Mouse (Mus musculus): ENCODE data around the gene Foxd3. TPM values are rescaled to one million over a fixed set of nuclear protein-coding genes. Genes with fewer than 3 reads are reported as not detected.
"Not testable (repeated sequence)": the region's sequence is repeated elsewhere in the genome, so short reads cannot be mapped to it uniquely, and the experiment has no call there.

Gene Foxd3
- total RNA-seq (2022) = under 1 TPM; 0.34 to 0.69 (median 0.41) TPM

DNA sequence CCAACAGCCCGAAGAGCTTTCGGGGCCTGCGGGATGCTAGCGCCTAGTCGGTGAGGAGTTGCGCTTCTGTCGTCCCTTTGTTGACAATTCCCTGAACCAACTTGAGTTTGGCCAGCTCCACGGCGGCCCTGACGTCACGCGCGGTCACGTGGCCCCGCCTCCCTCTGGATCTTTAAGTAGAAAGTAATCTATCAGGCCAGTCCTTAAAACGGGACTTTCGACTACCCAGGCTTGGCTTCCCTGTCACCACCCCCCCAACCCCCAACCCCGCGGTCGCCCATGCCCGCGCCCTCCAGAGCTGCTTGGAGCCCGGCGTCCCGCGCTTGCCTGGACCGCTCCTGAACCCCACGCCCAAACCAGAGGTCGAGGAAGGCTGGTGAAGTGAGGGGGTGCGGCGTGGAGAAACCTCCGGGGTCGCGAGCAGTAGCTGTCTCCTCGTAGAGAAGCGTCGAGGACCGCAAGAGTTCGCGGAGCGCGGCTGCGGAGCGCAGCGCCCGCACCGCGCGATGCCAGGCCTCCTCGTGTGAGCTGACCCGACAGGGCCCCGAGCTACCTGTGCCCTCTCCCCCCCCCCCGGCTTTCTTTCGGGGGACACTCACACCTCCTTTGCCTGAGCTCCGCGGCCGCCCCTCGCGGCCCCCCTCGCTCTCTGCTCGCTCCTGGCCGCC, at the start of gene Foxd3:
Gene Foxd3 (plus strand): TSS at position 363 of the 668 bp plus-strand sequence.
- DNase-seq (ENCODE audit: low spot score) = no peak

DNA sequence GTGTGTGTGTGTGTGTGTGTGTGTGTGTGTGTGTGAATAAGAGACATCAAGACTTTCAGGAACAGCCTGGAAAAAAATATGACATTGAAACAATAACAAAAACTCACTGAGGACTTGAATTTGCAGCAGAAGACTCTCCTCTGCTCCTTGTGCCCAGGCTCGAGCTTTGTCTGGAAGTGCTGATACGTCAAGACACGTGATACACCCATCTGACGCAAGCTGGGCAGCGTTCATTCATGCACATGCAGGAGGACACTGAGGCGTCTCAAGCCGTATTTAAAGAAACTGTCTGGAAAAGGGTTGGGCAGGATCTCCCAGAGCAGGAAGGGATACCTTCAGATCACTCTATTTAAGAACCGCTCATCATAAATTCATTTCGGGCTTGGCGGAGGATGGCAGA, 43.9 kb upstream of the Foxd3 start:
- DNase-seq (ENCODE audit: low spot score) = no peak

DNA sequence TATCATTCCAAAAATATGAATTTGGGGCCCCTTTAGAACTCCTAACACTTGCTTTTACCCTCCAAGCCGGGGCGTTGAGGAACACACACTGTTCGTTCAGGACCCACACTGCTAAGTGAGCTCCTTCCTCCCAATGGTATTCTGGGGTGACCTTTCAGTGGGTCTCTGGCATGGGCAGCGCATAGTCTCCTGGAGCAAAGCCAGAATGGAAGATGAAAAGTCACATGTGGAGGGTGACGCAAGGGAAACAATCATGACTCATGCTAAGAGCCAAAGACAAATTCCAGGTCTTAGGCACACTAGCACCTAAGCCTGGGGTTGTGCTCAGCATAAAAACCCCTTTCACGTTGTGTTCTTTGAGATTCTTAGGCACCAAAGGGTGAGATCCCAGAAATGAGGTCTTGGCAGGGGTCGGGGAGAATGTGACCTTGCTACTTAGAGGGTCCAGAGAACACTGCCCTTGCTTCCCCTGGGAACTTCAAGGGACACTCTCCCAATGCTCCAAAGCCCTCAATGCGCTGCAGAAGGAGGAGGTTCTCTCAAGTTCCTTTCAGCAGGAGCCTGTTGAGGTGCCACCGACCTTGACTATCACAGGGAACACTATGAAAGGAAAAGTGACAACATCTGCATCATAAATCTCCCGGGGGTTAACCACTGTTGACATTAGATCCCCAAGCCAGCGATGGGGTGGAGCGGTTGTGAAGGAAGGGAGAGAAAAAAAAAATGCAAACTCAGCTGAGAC, 43.3 kb upstream of the Foxd3 start:
- DNase-seq (ENCODE audit: low spot score) = no peak

DNA sequence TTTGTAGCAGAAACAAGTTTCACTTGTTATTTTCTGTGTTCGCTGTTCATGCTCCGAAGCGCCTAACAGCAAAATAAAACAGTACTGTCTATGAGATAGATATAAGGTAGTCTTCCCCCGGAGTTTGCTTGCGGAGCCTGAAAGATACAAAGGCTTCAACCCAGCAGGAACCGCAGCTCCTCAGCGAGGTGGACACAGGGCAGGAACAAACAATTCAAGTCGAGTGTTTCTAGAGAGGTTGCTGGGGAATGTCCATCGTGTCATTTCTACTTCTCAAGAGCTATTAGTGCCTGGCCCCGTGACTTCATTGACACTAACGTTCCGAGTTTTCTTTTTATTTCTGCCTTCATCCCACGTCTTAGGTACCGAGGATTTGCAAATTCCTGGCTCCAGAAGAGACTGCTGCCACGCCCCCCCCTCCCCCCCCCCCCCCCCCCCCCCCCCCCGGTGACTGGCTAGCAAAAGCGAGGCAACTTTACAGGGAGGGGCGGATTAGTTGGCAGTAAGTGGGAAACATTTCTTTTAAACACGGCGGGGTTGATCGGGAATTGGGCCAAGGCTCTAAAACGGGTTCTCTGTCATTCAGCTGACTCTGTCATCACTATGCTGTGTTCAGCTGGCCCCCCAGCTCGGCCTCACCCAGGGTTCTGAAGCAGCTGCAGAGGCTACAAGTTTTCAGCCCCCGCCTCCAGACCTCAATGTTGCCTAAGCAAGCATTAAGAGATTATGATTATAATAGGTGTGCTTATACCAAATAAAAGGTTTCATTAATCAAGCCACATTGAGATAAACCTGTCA, 29.9 kb upstream of the Foxd3 start:
- DNase-seq (ENCODE audit: low spot score) = no peak

DNA sequence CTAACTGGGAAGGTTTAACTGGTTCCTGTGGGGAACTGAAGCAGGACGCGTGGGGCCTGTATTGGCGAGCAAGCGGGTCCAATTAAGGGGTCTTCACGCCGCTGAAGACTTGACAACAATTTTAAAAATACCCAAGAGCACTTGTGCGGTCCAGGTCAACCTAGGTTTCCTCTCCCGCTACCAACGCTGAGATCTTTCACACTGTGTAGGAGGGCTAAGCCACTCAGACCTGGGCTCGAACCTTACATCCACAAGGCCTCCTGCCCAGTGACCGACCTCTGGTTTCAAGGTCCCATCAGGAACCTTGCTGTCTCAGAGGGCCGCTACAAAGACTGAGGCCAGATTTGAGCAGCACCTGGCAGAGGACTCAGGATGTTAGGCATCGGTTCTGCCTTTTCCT, 29.0 kb upstream of the Foxd3 start:
- no peak for DNase-seq (ENCODE audit: low spot score)

DNA sequence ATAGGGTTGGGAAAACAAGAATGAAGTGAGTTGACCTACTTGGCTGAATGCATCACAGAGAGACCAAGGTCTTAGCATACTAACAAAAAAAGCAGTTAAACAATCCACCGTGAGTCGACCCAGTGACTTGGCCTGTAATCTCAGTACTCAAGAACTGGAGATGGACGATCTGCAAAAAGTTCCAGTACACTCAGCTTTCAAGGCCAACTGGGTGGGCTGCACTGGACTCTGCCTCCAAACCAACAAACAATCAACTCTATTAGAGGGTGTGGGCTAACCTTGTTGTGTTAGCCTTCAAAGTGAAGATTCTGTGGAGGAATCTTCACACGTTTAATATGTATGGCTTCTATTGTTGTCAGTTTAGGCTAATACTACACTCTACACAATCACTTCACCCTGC, 20.1 kb upstream of the Foxd3 start:
- DNase-seq (ENCODE audit: low spot score) = no peak

DNA sequence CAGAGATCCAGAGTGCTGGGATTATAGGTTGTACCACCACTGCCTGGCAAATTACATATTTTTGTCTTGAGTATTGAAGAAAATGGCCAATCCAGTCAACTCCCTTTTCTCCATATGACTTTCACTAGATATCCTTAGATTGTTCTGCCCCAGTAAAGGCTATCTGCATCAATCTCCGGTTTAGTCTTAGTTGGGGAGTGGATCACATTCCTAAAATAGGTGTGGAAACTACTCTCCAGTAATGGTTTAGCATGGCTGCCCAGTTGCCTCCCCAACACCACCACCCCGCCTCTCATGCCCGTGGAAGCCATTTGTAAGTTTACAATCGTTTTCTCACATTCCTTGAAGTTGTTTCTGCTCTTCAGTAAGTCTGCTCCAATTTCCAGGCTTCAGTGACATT, 19.4 kb upstream of the Foxd3 start:
- DNase-seq (ENCODE audit: low spot score) = no peak

DNA sequence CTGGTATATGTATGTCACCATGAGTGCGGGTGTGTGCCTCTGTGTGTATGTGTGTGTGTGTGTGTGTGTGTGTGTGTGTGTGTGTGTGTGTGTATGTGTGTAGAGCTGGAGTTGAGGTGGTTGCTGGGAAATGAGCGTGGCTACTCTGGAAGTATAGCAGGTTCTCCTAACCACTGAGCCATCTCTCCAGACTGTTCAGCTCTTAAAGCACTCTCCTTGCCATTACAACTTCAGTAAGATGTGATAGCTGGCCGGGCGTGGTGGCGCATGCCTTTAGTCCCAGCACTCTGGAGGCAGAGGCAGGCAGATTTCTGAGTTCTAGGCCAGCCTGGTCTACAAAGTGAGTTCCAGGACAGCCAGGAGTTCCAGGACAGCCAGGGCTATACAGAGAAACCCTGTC, 15.5 kb upstream of the Foxd3 start:
- not testable (repeated sequence) for DNase-seq (ENCODE audit: low spot score)

DNA sequence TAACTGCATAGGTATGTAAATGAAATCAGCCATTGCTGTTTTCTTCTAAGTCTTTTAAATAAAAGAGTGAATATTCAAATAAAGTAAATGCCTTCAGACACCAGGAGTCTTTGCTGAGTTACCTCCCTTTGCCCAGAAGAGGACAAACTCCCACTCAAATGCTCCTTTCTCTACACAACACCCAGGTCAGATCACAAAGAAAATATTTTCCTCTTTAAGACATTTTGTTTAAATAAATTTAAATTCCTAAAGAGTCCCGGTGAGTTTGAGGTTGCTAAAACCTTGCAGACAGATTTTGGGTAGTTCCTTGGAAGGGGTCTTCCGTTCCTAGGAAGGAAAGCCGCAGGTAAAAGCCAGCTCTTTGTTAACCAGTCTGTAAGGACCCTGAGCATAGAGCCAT, 14.2 kb upstream of the Foxd3 start:
- DNase-seq (ENCODE audit: low spot score) = no peak

DNA sequence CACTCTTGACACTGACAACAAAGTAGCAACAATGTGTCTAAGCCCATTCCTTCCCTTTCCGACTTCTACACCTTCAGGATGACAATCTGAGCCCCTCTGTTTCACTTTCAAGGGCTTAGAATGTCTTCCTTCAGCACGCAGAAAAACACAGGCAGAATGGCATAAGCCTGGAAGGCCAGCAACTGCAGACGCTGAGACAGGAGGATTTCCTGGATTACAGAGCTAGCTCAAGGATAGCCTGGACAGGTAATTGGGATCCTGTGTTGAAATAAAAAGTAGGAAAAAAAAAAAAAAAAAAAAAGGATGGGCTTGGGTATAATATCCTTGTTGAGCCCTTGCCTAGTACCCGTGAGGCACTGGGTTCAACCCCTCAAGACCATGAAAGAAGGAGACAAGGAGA, 10.5 kb upstream of the Foxd3 start:
- no peak for DNase-seq (ENCODE audit: low spot score)

DNA sequence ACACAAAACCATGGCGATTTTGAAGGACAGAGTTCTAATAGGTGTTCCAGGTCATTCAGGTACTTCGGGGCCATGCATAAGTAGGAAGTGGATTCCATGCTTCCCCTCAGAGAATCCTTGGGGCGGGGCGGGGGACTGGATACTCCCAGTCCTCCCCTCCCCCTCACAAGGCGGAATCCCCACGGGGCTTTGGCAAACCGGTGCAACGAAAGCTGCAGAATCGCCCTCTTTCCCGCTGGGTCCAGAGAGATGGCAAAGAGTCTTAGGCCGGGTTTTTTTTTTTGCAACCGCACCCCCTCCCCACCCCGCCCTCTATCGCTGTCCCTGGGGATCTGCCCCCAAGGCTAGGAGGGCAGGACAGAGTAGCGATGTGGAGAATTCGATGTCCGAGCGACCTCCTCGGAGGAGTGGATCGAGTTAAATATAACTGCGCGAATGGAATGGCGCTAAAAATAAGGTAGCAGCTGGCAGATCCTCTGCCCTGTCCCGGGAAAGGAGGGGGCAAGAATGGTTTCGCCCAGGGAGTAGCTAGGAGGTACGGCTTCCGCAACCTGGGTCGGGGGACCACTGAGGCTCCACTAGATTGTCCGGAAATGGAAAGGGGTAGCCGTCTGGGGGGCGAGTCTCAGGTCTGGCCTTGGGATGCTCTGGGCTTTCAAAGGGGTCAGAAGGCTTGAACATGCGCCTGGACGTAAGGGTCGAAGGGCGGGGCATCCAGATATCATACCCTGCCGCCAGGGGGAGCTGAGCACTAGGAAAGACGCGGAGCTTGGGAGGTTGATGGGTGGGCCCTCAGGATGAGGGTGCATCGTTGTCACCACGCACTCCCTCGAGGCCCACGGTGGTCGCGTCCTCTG, 5.8 kb upstream of the Foxd3 start:
- no peak for DNase-seq (ENCODE audit: low spot score)

DNA sequence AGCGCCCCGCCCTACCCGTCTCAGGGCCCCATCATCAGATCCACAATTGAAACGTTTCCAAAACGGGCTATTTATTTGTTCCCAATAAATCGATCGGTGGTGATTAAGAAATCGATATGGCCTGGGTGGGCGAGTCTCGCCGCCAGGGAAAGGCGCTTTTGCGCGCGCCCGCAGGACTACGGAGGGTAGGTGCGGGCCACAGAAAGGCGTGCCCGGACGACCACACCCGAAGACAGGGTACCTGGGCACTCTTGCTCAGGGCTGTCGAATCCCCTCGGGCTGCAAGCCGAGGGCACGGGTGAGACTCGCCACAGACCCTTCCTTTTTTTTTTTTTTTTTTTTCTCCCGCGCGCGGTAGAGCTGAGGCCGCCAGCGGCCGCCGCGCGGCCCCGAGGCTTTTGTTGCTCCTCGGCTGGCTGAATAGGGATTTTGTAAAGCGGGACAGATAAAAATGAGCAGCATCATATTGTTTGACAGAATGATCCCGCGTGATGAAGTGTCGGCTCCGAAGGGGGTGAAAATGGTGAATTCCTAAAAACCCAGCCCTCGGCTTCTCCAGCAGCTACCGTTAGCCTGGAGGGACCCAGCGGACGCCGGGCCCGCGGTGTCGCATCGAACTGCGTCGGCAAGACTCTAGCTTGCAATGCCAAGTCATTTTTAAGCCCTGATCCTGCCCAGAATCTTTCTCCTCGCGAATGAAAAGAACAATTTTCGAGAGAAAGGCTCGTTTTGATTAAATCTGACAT, 5.0 kb upstream of the Foxd3 start:
- no peak for DNase-seq (ENCODE audit: low spot score)

DNA sequence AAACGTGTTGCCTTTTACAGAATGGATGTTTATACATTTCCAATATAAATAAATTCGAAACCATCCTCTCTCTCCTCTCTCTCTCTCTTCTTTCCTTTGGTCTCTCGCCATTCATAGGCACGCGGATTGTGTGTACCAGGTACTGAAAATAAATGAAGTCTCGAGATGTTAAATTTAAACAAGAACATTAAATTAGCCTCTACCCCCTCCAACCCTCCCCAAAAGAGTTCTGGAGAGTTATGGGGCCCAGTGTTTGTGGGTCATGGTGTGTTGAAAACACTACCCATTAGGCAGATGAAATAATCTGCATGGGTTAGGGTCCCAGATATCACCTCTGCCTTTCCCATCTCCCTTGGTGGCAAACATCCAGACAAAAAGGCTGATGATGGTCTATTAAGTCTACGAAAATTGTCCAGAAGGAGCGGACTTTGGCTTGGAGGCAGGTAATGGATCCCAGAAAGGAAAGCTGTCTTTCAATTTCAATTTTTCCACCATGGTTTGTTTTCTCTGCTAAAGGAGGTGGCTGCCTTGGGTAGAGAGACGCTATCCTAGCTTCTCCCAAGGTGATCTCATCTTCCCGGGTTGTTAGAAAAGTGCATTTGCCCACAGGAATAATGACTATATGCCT, 4.2 kb upstream of the Foxd3 start:
- no peak for DNase-seq (ENCODE audit: low spot score)

DNA sequence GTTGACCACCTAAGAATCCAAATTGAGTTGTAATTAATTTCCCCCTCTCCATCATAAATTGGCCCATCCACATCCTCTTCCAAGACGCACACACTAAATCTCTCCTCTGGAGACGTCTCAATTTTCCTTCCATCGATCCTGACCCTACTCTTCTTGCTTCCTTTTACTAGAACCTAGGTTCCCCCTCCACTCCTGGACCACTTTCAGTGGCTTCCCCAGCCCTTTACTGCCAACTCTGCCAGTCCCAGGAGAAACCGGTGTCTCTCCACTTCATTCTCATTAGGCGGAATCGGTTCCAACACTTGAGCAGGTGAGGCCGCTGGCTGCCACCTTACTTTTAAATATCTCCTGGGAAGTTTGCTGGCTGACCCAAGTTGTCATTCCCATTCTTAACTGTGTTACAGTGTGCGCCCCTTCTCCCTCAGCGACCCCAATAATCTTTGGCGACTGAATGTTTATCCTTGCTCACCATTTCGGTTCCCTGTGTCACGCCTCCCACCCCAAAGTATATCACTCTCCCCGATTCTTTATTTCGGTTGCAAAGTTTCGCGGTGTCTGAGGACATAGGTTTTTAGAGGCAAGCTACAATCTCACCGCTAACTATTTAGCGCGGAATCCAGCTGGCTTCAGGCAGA, 3.4 kb upstream of the Foxd3 start:
- DNase-seq (ENCODE audit: low spot score) = no peak

DNA sequence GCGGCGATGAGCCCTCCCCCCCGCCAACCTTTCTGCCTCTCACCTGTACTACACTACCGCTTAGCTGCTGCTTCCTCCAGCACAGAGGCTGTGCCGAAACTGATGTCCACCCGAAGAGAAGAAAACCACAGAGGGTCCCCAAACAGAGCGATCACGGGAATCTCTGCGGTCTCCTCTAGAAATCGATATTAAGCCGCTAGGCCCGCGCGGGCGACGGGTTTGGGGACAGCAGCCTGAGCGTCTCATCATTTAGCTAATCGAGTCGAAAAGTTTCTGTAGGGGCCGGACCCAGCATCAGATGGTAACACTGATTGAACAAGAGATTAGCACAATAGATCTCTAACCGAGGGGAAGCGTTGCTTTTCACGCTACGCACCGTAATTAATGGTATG, 2.9 kb upstream of the Foxd3 start:
- no peak for DNase-seq (ENCODE audit: low spot score)

DNA sequence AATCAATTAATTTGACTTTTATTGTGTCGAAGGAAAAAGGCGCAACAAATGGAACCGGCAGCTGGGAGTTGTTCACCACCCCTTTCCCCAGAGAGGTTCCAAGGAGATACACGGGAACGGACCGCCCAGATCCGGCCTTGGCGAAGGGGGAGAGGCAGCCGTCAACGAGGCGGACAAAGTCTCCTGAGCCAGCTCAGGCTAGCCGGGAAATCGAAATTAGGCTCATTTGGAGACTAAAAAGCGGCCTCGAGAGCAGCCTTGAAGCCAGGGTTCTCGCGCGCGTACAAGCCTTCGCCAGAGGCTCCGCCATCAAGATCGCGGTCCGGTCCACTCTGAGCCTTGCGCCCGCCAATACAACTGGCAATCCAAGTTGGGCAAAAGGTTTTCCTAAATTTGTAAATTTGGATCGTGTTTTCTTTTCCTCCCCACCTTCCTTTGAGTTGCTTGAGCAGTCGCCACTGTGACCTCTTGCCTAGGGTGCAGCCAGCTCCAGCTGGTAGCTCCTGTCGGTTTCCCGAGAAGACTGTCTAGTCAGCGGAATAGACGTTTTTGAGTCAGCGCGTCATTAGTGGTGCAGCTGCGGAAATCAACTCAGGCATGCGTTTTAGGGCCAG, 2.4 kb upstream of the Foxd3 start:
- DNase-seq (ENCODE audit: low spot score) = no peak

DNA sequence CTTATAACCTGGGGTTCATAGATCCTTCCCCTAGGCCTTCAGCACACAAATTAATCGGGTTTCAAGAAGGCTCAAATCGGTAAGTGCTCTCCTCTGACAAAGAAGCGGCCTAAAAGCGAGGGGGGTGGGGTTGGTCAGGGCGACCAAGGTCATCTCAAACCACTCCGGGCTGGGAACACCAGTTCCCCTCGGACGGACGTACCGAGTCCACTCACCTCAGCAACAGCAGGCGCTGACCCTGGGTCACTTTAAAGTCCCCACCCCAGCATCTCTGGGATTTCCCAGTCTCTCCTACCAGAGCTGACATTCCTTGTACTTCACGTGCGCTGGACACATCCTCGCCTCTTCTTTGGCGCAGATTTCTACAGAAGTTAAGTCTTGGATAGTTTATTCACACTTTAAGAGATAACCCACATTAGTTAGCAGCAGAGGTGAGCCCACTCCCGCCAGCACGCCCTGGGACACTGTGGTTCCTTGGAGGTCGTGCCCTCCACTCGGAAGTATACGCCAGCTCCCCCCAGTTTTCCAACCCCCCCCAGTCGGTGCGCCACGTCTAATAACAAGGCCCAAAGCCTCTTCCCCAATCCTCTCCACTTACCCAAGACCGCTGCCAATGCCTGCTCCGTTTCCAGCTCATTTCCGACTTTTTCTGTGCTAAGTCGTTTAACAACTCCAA, 1.3 kb upstream of the Foxd3 start:
- DNase-seq (ENCODE audit: low spot score) = no peak

DNA sequence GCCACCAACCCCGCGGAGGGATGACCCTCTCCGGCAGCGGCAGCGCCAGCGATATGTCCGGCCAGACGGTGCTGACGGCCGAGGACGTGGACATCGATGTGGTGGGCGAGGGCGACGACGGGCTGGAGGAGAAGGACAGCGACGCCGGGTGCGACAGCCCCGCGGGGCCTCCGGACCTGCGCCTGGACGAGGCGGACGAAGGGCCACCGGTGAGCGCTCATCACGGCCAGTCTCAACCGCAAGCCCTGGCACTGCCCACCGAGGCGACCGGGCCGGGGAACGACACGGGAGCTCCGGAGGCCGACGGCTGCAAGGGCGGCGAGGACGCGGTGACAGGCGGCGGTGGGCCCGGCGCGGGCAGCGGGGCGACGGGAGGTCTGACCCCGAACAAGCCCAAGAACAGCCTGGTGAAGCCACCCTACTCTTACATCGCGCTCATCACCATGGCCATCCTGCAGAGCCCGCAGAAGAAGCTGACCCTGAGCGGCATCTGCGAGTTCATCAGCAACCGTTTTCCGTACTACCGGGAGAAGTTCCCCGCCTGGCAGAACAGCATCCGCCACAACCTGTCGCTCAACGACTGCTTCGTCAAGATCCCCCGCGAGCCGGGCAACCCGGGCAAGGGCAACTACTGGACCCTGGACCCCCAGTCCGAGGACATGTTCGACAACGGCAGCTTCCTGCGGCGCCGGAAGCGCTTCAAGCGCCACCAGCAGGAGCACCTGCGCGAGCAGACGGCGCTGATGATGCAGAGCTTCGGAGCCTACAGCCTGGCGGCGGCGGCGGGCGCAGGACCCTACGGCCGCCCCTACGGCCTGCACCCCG, 718 bp downstream of the Foxd3 start:
- DNase-seq (ENCODE audit: low spot score) = no peak
